Mouse (Mus musculus) thymus, postnatal 14 days (tissue): ENCODE measurements around the gene Serp2.

Source experiments
- DNase-seq: peaks from one replicate; pipeline ENCODE4 v3.0.0; 2021

The Serp2 gene

DNA sequence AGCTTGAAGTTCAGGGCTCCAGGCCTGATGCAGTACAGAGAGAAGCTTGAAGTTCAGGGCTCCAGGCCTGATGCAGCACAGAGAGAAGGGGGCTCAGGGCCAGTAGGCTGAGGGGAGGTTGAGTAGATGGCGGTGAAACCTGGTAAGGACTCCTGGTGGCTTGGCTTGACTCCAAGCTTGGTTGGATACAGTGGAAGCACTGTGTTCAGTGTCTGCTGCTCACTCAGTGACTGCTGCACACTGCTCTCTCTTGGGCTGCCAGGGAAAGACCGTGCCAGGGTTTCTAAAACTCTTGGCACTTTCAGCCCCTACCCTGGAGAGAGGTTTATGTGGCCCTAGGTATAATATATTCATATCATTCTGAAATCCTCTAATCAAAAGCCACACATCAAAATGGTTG lies 67.6 kb downstream of the Serp2 start:
- no peak for DNase-seq

DNA sequence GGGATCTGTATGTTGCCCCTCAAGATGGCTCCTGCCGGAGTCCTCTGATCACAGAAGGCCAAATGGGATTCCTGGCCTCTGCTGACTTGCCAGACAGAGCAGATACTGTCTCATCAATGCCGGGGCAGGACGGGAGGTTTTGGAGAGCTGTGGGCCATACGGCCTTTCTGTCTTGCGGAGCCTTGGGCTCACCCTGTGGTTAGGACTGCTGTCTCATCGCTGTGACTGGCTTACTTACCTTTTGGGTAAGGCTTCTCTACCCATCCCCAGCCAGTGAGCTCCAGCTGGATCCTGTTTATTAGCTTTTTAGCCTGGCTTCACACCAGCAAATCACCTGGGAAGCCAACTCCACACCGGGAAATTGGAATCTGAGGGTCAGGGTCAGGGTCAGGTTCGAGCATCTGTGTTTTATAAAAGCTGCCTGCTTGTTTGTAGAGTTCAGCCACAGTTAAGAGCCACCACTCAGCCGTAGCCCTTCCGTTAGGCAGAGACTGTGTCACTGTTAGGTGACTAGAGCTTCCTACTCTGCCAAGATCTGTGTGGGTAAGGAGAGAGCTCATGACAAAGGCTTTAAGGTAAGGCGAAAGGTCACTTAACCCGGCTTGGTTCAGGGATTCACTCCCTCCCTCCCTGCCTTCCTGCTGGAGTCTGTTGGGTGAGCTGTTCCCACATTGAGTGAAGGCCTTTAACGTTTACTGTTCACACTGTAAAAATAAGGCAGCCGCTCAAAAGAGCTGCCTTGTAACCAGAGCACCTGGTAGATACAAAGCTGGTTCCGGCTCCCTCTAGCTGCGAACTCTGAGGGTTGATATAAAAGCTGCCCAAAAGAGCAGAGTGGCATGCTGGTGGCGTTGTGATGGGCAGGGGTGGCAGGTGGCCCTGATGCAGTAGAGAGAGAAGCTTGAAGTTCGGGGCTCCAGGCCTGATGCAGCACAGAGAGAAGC lies 68.3 kb downstream of the Serp2 start:
- no peak for DNase-seq

DNA sequence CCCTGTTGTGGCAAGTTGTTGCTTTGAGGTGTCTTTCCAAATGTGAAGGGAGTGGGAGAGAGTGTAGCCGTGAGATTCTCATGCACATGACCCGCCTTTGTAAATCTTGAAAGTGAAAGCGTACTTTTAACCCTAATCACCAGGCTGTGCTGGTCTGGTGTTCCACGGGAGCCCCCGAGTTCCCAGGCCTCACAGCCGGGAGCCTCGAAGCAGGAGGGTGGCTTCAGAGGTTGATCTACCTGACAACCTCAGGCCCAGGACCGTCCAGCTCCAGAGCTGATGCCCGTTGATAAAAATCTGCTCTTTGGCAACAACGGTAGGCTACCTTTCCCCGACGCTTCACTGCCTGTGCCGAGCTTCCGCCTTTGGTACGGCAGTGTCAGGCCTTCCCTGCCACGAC lies 69.1 kb downstream of the Serp2 start:
- no peak for DNase-seq

DNA sequence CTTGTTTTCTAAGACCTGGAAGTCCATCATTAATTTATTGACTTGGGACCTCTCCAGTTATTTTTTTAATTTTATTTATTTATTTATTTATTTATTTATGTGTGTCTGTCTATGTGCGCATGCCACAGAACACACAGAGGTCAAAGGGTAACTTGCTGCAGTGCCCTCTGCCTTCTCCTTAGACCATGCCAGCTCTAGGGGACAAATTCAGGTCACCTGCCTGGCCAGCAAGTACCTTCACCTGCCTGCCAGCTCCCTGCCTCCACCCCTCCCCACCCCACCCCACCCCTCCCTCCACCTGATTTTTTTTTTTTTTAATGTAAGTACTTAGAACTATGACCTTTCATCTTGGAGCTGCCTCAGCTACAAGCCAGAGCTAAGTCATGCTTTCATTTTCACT lies 73.0 kb downstream of the Serp2 start:
- no peak for DNase-seq
